Mouse (Mus musculus) telencephalon, adult 2 months (tissue): Measurements from ENCODE around the gene Washc2.
"Not testable (repeated sequence)": the region's sequence is repeated elsewhere in the genome, so short reads cannot be mapped to it uniquely, and the experiment has no call there.

Source experiments
- DNase-seq: peaks from one replicate; pipeline ENCODE4 v3.0.0-alpha.2; 2011; ENCODE audit warnings: low read depth, low spot score

Washc2 gene

GRCm38 (mm10) chr6:116207729-116208534 lies at the start of gene Washc2:
Gene Washc2, plus strand, starts transcription at chr6:116208038.
- DNase-seq: peak; percentile 93

- DNase-seq: no peak
These were observed 41.5 kb upstream of the Washc2 start for GRCm38 (mm10) chr6:116166383-116166782.

GRCm38 (mm10) chr6:116173511-116174099 lies 34.2 kb upstream of the Washc2 start:
- not testable (repeated sequence) for DNase-seq

GRCm38 (mm10) chr6:116178376-116178775 lies 29.5 kb upstream of the Washc2 start:
- no peak for DNase-seq

GRCm38 (mm10) chr6:116180731-116181130 lies 27.1 kb upstream of the Washc2 start:
- DNase-seq: no peak

- no peak for DNase-seq
These were observed 24.3 kb upstream of the Washc2 start for GRCm38 (mm10) chr6:116183509-116183908.

GRCm38 (mm10) chr6:116186485-116186884 lies 21.4 kb upstream of the Washc2 start:
- no peak for DNase-seq

GRCm38 (mm10) chr6:116189417-116189816 lies 18.4 kb upstream of the Washc2 start:
- no peak for DNase-seq

GRCm38 (mm10) chr6:116192809-116193311 lies 15.0 kb upstream of the Washc2 start:
- DNase-seq: no peak

- peak; percentile 87 for DNase-seq
These were observed 14.1 kb upstream of the Washc2 start, which contains the start of gene Tmcc1 for GRCm38 (mm10) chr6:116193394-116194393. Gene Tmcc1, minus strand, starts transcription at chr6:116193486.

- no peak for DNase-seq
These were observed 12.0 kb upstream of the Washc2 start for GRCm38 (mm10) chr6:116195811-116196210.

GRCm38 (mm10) chr6:116198173-116198572 lies 9.7 kb upstream of the Washc2 start:
- no peak for DNase-seq

GRCm38 (mm10) chr6:116199682-116200081 lies 8.2 kb upstream of the Washc2 start:
- DNase-seq: no peak

GRCm38 (mm10) chr6:116227767-116228166 lies 19.9 kb downstream of the Washc2 start:
- no peak for DNase-seq

GRCm38 (mm10) chr6:116228785-116229525 lies 21.1 kb downstream of the Washc2 start:
- peak; percentile 47 for DNase-seq

GRCm38 (mm10) chr6:116234821-116235220 lies 27.0 kb downstream of the Washc2 start:
- DNase-seq: not testable (repeated sequence)

GRCm38 (mm10) chr6:116235336-116235735 lies 27.5 kb downstream of the Washc2 start:
- no peak for DNase-seq

GRCm38 (mm10) chr6:116238083-116238482 lies 30.2 kb downstream of the Washc2 start:
- DNase-seq: no peak

- no peak for DNase-seq
These were observed 32.5 kb downstream of the Washc2 start for GRCm38 (mm10) chr6:116240371-116240770.

GRCm38 (mm10) chr6:116259649-116260048 lies 51.8 kb downstream of the Washc2 start:
- no peak for DNase-seq

GRCm38 (mm10) chr6:116260481-116260880 lies 52.6 kb downstream of the Washc2 start:
- DNase-seq: no peak
